Mouse (Mus musculus) activated CD4-positive, CD25-positive, alpha-beta regulatory T cell, adult 4 months (primary cell): Measurements from ENCODE around the gene Zbtb38. TPM values are rescaled to one million over a fixed set of nuclear protein-coding genes. Genes with fewer than 3 reads are reported as not detected.

Source experiments
- ATAC-seq: one replicate; pipeline ENCODE4 v1.8.0; 2017
- polyA plus RNA-seq, 2 experiments: library from polyadenylated mRNA; unstranded; fragments of 100-300 nt; shearing (Covaris generic); gene quantifications; one replicate each; pipeline ENCODE4 v1.2.1; 2017

Gene Zbtb38
- polyA plus RNA-seq, 2 experiments from 2014 or later = 59.9 to 61.4 TPM

DNA sequence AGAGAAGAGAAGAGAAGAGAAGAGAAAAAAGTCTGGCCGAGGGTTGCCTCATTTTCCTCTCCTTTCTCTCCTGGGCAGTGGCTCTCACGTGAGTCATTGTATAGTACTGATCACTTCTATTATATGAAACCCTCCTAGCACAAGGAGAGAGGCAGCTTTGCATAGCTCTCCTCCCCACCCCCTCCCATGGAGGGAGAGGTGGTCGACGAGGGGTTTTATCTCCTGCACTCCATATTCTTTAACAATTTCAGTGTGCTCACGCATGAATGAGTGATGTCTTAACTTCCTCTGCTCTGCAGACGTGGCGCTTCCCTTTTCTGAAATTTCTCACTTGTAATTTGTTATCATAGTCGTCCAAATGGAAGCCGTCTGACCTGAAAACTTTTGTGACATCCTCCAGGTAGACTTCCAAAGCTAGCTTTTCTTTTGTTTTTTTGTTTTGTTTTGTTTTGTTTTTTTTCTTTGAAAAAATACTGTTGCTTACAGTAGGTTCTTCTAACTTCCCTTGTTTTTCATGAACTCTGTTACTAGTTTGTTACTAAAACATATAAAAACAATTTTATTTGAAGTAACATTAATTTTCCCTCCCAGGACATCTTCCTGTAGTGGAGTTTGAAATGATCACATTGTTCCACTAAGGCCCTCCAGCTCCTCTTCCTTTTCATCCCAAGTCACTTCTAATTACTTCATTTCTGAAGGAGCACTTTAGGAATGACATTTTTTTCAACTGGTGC is 116.0 kb downstream of the Zbtb38 start:
- no peak for ATAC-seq

DNA sequence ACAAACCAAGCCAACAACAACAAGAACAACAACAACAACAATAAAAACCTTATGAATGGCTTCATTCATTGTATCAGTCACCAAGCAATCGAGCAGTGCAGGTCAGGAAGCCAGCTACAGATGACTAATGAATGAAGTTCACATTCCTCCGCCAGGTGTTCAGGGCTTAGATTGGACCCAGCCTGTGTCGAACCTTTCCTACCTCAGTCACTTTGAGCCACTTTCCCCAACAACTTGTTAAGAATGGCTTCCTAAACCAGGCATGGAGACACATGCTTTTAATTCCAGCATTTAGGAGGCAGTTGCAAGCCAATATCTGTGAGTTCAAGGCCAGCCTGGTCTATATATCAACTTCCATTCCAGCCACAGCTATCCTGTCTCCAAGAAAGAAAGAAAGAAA is 116.7 kb downstream of the Zbtb38 start:
- no peak for ATAC-seq

DNA sequence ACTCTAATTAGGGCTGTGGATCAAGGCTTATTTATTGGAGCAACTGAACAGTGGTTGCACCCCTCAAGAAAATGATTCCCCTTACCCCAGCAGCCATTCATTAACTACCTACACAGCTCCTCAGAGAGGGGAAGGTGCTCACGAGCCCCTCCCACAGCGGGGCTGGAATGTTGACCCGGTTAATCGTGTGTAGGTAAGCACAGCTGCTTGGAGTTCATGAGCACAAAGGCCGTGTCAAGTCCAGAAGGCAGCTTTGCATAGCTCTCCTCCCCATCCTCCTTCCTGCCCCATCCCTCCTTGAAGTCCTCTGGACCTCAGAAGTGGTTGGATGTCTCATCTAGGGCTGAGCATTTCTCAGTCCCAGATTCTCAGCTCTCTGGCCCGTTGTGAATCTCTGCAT is 117.5 kb downstream of the Zbtb38 start:
- no peak for ATAC-seq

- ATAC-seq = no peak
These were observed 118.9 kb downstream of the Zbtb38 start for GRCm38 (mm10) chr9:96633771-96634170.

Other genes starting within 250 kb of the Zbtb38 start
- not detected for gene Gm28729, start 227.6 kb downstream of the Zbtb38 start, polyA plus RNA-seq
- 10 to 100 TPM; 36.2 to 36.7 TPM for gene Rasa2, start 121.2 kb downstream of the Zbtb38 start, polyA plus RNA-seq
- 10 to 100 TPM; 10.5 to 11.5 TPM for gene Pxylp1, start 139.8 kb upstream of the Zbtb38 start, polyA plus RNA-seq